Mouse (Mus musculus): ENCODE results near the gene Fgd3.

Gene Fgd3

DNA sequence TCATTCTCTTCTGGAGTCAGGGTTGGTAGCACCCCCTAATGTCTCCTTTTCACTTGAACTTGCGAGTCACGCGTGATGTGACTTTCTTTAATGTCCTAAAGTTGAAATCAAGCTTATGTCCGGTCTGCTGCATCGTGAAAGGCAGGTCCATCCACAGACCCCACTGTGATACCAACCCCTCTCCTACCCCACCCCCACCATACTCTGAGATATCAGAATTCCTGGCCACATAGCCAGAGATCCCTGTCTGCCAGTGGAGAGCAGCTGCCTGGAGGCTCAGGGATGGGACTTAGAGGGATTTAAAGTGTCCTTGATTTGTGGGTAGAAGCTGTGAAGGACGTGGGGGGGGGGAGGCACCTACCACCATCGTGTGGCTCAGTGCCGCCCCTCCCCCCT, 71.6 kb downstream of the Fgd3 start, which contains the start of gene Susd3:
Gene Susd3 (minus strand): TSS at position 240 of the 396 bp plus-strand sequence.
- DNase-seq (ENCODE audit: low spot score in 2 of 2): no peak

DNA sequence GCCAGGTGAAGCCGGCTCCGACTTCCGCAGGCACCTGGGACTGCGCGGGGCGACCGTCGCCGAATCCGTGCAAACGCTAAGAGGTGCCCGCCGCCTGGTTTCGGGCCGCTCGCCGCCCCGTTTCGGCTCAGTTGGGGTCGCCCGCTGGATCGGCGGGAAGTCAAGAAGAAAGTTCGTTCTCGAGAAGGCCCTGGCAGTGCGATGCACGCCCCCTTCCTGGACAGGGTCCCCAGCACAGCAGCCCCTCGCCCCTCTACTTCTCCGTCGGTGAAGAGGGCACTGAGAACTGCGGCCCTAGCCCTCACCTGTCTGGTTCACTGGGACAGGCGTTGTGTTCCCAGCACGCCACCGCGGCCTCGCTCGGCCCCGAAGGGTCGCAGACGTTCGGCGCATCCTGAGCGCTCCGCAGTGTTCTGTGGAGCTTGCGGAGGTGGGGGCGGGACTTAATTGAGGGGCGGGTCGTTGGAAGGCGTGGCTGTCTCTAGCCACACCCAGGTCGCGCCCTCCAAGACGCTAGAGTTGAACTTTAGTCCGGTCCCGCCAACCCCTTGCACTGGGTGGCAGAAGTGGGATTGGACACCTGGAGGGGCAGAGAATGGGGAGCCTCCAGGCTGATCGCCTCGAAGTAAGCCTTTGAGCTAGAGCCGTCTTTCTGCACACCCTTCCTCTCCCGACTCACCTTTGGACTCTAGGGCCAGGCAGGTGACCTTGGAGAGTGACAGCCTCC, 72.2 kb downstream of the Fgd3 start:
- DNase-seq (ENCODE audit: low spot score in 2 of 2): no peak

DNA sequence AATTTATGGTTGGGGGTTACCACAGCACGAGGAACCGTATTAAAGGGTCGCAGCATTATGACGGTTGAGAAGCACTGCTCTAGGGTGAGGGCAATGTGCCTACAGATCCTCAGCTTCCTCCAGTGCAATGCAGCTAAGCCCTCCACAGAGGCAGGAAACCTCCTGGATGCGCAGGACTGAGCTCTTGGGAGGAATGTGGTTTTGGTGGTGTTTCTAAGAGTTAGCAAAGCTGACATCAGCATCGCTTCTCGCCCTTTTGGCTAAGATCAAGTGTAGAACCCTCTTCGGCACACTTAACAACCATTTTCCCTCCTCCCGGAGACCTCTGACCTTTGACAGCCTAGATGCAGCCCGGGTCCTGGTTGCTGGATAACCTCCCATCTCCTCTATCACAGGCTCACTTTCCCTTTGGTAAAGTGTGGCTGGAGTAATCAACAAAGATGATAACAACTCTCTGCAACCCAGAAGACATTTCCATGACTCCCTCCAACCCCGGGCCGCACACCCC, 72.8 kb downstream of the Fgd3 start:
- DNase-seq (ENCODE audit: low spot score in 2 of 2): no peak

GRCm38 (mm10) chr13:49246626-49247025, 73.5 kb downstream of the Fgd3 start:
- DNase-seq (ENCODE audit: low spot score in 2 of 2): no peak

GRCm38 (mm10) chr13:49246011-49246410, 74.1 kb downstream of the Fgd3 start:
- no peak for DNase-seq (ENCODE audit: low spot score in 2 of 2)

GRCm38 (mm10) chr13:49245251-49245650, 74.9 kb downstream of the Fgd3 start:
- no peak for DNase-seq (ENCODE audit: low spot score in 2 of 2)

- DNase-seq (ENCODE audit: low spot score in 2 of 2): no peak
Measured at GRCm38 (mm10) chr13:49243492-49243891, 76.6 kb downstream of the Fgd3 start.

- peak in 1 of 2 experiments; percentile 16 for DNase-seq (ENCODE audit: low spot score in 2 of 2)
Measured at GRCm38 (mm10) chr13:49242321-49243065, 77.6 kb downstream of the Fgd3 start.

DNA sequence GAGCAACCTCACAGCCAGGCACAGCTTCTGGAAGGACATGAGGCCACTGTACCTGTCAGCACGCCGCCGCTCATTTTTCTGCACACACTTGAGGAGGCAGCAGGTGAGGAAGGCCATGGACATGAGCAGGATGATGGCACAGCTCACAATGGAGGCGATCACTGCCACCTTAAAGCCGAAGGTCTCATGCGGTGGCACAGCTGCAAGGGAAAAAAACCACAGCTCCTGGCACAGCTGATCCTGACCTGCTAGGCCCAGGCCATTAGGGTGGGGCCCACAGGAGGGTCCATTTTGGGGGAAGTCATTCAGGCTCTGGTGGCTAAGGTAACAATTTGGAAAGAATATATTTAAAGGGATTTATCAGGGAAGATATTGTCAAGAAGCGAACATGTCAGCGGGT, 81.4 kb downstream of the Fgd3 start:
- no peak for DNase-seq (ENCODE audit: low spot score in 2 of 2)

DNA sequence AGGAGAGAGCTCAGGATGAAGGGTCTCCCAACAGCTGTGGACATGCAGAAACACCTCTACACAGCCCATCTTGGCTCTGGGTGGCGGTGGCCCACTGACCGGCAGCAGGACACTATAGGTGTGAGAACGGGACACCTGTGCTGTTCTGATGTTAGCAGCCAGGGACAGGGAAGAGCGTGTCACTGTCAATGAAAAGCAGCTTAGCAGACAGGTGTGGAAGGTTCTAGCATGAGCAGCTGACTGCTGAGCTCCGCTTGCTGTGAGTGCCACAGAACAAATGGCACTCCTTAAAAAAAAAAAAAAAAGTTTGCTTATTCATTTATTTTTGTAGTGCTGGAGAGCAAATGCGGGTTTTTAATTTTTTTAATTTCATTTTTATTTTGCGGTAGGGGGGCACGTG, 82.5 kb downstream of the Fgd3 start:
- DNase-seq (ENCODE audit: low spot score in 2 of 2): no peak

- DNase-seq (ENCODE audit: low spot score in 2 of 2): no peak
Measured at GRCm38 (mm10) chr13:49234711-49235110, 85.4 kb downstream of the Fgd3 start.

- DNase-seq (ENCODE audit: low spot score in 2 of 2): no peak
Measured at GRCm38 (mm10) chr13:49233792-49234572, 86.1 kb downstream of the Fgd3 start.

GRCm38 (mm10) chr13:49225633-49226032, 94.5 kb downstream of the Fgd3 start:
- no peak for DNase-seq (ENCODE audit: low spot score in 2 of 2)

DNA sequence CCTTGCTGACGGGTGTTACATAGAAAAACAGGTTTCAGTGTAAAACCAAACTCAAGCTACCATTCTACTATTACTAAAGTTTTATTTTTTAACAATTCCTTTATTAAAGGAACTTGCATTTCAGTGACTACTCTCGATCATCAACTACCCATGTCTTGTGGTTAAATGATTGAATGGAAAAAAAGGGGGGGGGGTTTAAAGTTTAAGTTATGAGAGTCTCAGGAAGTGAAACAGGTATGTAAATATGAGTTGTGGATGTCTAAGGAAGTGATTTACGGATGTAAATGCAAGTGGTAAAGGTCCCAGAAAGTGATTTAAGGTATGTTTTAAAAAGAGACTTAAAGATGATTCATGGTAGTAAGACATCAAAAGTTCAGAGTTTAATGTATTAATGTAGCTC, 95.0 kb downstream of the Fgd3 start:
- no peak for DNase-seq (ENCODE audit: low spot score in 2 of 2)

DNA sequence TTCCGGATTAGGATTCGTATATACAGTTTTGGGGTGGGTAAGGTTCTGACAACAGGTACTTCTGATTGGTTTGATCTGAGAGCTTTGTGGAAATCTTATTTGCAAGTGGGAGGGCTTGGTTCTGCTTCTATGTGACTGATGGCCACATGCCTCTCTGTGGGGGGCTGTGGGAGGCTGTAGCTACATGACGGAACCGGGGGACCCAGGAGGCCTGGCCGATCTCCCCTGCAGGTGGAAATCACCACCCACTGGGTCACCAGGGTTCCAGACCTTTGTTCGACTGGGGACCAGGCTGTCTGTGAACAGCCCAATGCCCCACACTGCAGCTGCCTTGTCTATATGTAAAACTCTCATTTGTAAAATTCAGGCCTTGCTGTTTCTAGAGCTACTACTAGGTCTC, 95.4 kb downstream of the Fgd3 start:
- no peak for DNase-seq (ENCODE audit: low spot score in 2 of 2)

- no peak for DNase-seq (ENCODE audit: low spot score in 2 of 2)
Measured at GRCm38 (mm10) chr13:49224314-49224713, 95.8 kb downstream of the Fgd3 start.

- no peak for DNase-seq (ENCODE audit: low spot score in 2 of 2)
Measured at GRCm38 (mm10) chr13:49220912-49221311, 99.2 kb downstream of the Fgd3 start.

DNA sequence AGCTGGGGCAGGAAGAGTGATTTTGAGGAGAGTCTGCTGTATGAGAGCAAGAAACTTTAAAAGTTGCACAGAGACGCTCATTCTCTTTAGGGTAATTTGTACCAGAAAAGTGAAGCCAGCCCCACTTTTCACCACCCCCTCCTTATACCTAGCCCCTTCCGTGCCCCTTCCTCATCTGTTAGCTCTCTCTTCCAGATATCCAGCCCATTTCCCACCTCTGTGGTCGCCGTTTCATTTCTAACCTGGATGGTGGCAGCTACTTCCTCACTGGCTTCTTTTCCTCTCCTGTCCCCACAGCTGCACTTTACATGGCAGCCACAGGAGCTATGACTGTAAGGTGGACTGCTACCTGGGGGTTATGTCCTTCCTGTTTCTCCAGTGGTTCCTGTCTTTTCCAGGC, 100.7 kb downstream of the Fgd3 start:
- no peak for DNase-seq (ENCODE audit: low spot score in 2 of 2)

- DNase-seq (ENCODE audit: low spot score in 2 of 2): no peak
Measured at GRCm38 (mm10) chr13:49218651-49219050, 101.5 kb downstream of the Fgd3 start.

- no peak for DNase-seq (ENCODE audit: low spot score in 2 of 2)
Measured at GRCm38 (mm10) chr13:49216808-49217561, 103.1 kb downstream of the Fgd3 start.

DNA sequence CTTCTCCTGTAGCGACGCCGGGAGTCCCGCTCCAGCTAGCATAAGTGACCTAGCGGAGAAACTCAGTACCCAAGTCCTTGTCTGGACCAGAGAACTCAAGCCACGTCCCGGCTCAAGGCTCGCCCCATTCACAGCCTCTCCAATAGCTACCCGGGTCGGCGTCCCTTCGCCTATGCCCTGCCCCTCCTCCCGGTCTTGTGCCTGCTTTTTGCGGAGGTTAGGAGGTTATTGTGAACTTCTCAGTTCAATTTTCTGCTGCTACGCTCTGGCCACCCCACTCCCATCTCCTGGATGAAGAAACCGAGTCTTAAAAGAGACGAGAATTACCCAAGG, 103.9 kb downstream of the Fgd3 start:
- no peak for DNase-seq (ENCODE audit: low spot score in 2 of 2)

All from right cerebral cortex, postnatal 36 days (tissue).